Mouse (Mus musculus) spleen, adult 2 months (tissue): ENCODE results near the gene Gm28539.

Source experiments
- CTCF ChIP-seq: fragments of 200-500 bp; IDR thresholded peaks from 2 replicates; pipeline ENCODE4 v1.5.1; 2011; ENCODE audit warnings: mild to moderate bottlenecking, inconsistent platforms; ENCODE audit not compliant: insufficient read depth, insufficient read length, insufficient replicate concordance; ENCODE audit errors: extremely low read depth
- POLR2A ChIP-seq: fragments of 200-500 bp; IDR thresholded peaks from 2 replicates; pipeline ENCODE4 v1.6.1; 2011; ENCODE audit warnings: low read depth, low read length, inconsistent platforms

DNA sequence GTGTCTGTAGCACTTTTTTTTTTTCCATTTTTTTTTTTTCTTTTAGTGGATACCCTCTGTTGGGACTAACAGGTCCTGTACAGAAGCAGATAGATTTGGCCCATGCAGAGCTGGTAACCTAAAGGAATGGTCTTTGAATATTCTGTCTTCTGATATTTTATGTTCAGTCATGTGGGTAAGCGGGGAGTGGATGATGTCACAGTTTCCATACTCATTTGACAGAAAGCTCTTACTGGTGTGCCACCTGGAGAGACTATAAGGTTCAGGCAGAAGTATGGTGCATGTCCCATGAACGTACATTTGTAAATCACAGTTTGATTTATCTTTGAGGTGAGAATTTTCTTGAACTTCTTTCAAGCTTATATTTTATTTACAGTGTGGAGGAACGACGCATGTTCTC lies 79.7 kb downstream of the Gm28539 start:
- TF ChIP-seq CTCF (no peak), POLR2A (no peak)
